Mouse (Mus musculus): ENCODE measurements around the gene Satb2. TPM values are rescaled to one million over a fixed set of nuclear protein-coding genes. Genes with fewer than 3 reads are reported as not detected.

Satb2 gene
- total and polyA plus RNA-seq, 3 experiments, result 0.38 TPM; not detected in 2

DNA sequence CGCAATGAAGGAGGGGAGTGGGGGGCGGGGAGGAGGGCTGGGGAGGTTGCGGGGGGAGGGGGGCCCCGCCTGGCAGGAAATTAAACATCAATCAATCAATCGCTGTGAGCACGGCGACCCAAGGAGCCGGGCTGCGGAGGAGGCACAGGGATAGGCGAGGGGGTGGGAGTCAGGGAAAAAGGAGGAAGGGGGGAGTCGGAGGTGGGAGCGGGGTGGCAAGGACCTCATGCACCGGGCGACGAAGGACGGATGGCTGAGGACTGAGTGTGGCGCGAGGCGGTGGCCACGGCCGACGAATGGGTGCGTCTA, 6.6 kb downstream of the Satb2 start:
- TF ChIP-seq POLR2AphosphoS5 (IDR thresholded peaks at IDR 0.05; ENCODE audit: insufficient replicate concordance, low read depth, low read length) (no peak), CTCF (IDR thresholded peaks at IDR 0.05; ENCODE audit: low read depth, low read length) (no peak), GATA1 (IDR thresholded peaks at IDR 0.05; ENCODE audit: borderline replicate concordance, low read length) (no peak), TAL1 (conservative IDR thresholded peaks at IDR 0.05; ENCODE audit: low read depth, low read length) (no peak), GATA2 (IDR thresholded peaks at IDR 0.05; ENCODE audit: borderline replicate concordance, low read depth, low read length) (no peak)
- Histone ChIP-seq H3K9me3 (replicated peaks) (peaks cover 63% of the 10 kb centered on the region), H3K36me3 (replicated peaks) (no peaks in the 10 kb centered on the region), H3K4me1 (ENCODE audit: insufficient read depth, low read depth, low read length) (no peaks in the 10 kb centered on the region), H3K27me3 (ENCODE audit: insufficient read depth, low read length) (no peaks in the 10 kb centered on the region; the same call in 1 of the 2 replicates), H3K4me3 (ENCODE audit: low read depth, low read length) (peak overlapping the region; percentile 51; the same call in 1 of the 2 replicates)
- DNase-seq (ENCODE audit: low spot score), result no peak
- ATAC-seq (ENCODE audit: extremely low read depth, insufficient number of reproducible peaks, low FRiP score, poor library complexity, severe bottlenecking), result no peak

DNA sequence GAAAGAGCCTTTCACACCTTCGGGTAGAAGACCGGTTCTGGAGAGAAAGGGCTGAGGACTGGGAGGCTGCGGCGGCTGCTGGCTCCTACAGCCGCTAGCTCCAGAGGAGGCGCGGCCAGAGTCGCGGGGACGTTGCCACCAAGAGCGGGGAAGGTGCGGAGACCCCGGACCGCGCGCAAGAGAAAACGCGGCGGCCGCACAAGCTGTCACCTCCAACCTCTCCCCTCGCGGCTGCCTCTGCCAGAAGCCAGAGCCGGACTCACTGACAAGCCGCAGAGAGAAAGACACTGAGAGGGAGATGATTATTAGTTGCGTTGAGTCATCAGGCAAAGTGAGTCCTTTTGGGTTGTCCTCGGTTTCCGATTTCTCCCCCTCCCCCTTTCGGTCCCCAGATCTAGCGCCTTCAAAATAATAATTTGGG, 7.0 kb downstream of the Satb2 start:
- TF ChIP-seq GATA1 (IDR thresholded peaks at IDR 0.05; ENCODE audit: borderline replicate concordance, low read length) (no peak), TAL1 (conservative IDR thresholded peaks at IDR 0.05; ENCODE audit: low read depth, low read length) (no peak), POLR2AphosphoS5 (IDR thresholded peaks at IDR 0.05; ENCODE audit: insufficient replicate concordance, low read depth, low read length) (no peak), CTCF (IDR thresholded peaks at IDR 0.05; ENCODE audit: low read depth, low read length) (no peak), GATA2 (IDR thresholded peaks at IDR 0.05; ENCODE audit: borderline replicate concordance, low read depth, low read length) (no peak)
- DNase-seq (ENCODE audit: low spot score) (no peak), ATAC-seq (ENCODE audit: extremely low read depth, insufficient number of reproducible peaks, low FRiP score, poor library complexity, severe bottlenecking) (no peak)
- Histone ChIP-seq H3K9me3 (replicated peaks) (peaks cover 60% of the 10 kb centered on the region), H3K36me3 (replicated peaks) (no peaks in the 10 kb centered on the region), H3K4me1 (ENCODE audit: insufficient read depth, low read depth, low read length) (no peaks in the 10 kb centered on the region), H3K27me3 (ENCODE audit: insufficient read depth, low read length) (no peaks in the 10 kb centered on the region; the same call in 1 of the 2 replicates), H3K4me3 (ENCODE audit: low read depth, low read length) (no peak overlapping the region)

DNA sequence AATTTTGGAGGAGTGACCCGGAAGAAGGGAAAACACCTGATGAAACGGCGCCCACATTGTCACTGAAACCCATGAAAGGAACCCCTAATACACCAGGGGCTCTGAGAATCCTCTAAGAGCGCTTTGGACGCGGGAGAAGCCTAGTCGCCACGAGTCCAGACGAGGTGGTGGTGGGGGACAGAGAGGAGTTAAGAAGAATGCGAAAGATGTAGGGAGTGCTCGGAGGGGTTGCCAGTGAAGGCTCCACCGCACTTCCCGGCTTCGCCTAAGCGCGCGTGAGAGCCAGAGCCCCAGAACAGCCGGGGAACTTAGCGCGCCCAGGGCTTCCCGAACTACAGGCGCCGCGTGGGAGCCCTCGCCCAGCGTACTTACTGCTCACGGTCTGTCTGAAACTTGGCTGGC, 7.7 kb downstream of the Satb2 start:
- TF ChIP-seq POLR2AphosphoS5 (IDR thresholded peaks at IDR 0.05; ENCODE audit: insufficient replicate concordance, low read depth, low read length), result no peak
- no peak for TF ChIP-seq GATA2 (IDR thresholded peaks at IDR 0.05; ENCODE audit: borderline replicate concordance, low read depth, low read length)
- TF ChIP-seq GATA1 (IDR thresholded peaks at IDR 0.05; ENCODE audit: borderline replicate concordance, low read length), result no peak
- TF ChIP-seq CTCF (IDR thresholded peaks at IDR 0.05; ENCODE audit: low read depth, low read length), result no peak
- no peak for TF ChIP-seq TAL1 (conservative IDR thresholded peaks at IDR 0.05; ENCODE audit: low read depth, low read length)
- DNase-seq (ENCODE audit: low spot score) (no peak), ATAC-seq (ENCODE audit: extremely low read depth, insufficient number of reproducible peaks, low FRiP score, poor library complexity, severe bottlenecking) (no peak)
- no peaks in the 10 kb centered on the region for H3K27me3 ChIP-seq (ENCODE audit: insufficient read depth, low read length)
- peaks cover 55% of the 10 kb centered on the region for H3K9me3 ChIP-seq (replicated peaks)
- H3K4me3 ChIP-seq (ENCODE audit: low read depth, low read length), result no peak overlapping the region; the same call in 1 of the 2 replicates
- H3K36me3 ChIP-seq (replicated peaks), result no peaks in the 10 kb centered on the region
- no peaks in the 10 kb centered on the region for H3K4me1 ChIP-seq (ENCODE audit: insufficient read depth, low read depth, low read length)

DNA sequence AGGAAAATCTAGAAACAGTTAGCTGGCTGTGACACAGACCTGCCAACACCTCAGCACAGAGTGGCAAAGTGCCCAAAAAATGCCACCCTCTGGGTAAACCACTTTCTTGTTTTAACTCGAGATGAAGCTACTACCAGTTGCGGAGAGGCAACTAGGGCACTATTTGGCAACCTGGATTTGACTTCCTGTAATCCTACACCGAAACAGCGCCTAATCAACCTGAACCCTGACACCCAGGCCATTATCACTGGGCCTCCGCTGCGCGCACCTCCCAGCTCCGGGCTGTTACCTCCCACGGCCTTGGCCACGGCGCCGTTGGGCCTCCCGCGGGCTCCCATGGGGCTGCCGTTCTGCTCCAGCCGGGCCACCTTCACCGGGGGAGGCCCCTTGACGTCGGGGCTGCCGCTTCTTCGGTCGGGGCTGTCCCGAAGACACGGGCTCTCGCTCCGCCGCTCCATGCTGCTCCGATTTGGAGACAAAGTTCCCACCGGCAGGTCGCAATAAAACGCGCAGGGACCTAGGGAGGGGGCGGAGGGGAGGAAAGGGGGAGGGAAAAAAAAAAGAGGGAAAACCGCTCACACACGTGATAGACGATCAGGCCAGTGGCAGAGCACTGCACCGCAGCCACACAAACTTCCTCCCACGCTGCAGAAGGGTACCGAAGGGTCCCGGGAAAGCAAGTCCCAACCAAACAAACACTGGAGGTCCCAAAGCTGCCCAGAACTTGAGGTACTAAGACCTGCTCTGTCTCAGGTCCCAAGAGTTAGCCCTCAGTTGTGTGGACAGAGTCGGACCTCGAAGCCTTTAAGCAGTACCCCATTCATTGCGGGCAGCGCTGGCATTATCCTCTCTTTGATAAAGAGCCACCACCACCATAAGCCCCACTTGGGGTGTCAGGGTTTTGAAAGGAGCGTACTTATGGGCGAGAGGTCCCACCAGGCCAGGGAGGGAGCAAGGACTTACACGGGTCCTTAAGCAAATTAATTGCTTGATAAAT, 8.8 kb downstream of the Satb2 start:
- TF ChIP-seq GATA2 (IDR thresholded peaks at IDR 0.05; ENCODE audit: borderline replicate concordance, low read depth, low read length) (no peak), GATA1 (IDR thresholded peaks at IDR 0.05; ENCODE audit: borderline replicate concordance, low read length) (no peak), POLR2AphosphoS5 (IDR thresholded peaks at IDR 0.05; ENCODE audit: insufficient replicate concordance, low read depth, low read length) (no peak), CTCF (IDR thresholded peaks at IDR 0.05; ENCODE audit: low read depth, low read length) (no peak), TAL1 (conservative IDR thresholded peaks at IDR 0.05; ENCODE audit: low read depth, low read length) (no peak)
- H3K4me1 ChIP-seq (ENCODE audit: insufficient read depth, low read depth, low read length), result no peaks in the 10 kb centered on the region
- H3K27me3 ChIP-seq (ENCODE audit: insufficient read depth, low read length), result no peaks in the 10 kb centered on the region
- peaks cover 51% of the 10 kb centered on the region for H3K9me3 ChIP-seq (replicated peaks)
- no peak for DNase-seq (ENCODE audit: low spot score)
- no peak overlapping the region for H3K4me3 ChIP-seq (ENCODE audit: low read depth, low read length)
- H3K36me3 ChIP-seq (replicated peaks), result no peaks in the 10 kb centered on the region
- ATAC-seq (ENCODE audit: extremely low read depth, insufficient number of reproducible peaks, low FRiP score, poor library complexity, severe bottlenecking), result no peak

DNA sequence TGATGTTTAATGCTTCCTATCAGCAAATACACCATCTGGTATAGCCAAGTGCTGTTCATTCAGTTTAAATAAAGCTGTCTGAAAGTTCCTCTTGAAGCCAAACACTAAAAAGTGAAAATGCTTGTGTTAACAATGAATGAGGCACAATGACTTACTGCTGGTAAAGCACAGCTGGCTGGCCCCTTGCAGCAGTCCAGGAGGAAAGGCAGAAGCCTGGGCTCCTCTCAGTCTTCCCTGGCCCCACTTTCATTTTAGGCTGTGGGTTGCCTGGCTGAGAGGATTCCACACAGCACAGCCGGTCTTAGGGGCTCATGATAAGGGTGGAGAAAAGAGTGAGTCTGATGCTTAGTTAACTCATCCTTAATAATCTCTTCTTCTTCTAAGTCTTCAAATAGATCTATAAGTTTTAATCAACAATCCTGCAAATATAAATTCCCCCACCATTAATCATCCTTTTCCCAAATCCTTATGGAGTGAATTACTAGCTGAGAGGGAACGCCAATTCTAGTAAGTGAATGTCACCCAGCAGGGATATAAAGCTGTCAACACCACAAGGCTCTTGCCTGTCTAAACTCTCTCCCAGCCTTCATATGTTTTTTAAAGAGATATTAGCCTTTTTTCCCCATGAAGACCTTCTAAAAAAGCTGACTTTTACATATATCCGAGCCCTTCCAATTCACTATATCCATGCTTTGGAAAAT, 12.4 kb downstream of the Satb2 start:
- Histone ChIP-seq H3K4me3 (ENCODE audit: low read depth, low read length) (no peak overlapping the region), H3K36me3 (replicated peaks) (no peaks in the 10 kb centered on the region), H3K9me3 (replicated peaks) (peaks cover 26% of the 10 kb centered on the region), H3K27me3 (ENCODE audit: insufficient read depth, low read length) (no peaks in the 10 kb centered on the region), H3K4me1 (ENCODE audit: insufficient read depth, low read depth, low read length) (no peaks in the 10 kb centered on the region)
- TF ChIP-seq GATA2 (IDR thresholded peaks at IDR 0.05; ENCODE audit: borderline replicate concordance, low read depth, low read length), result no peak
- no peak for TF ChIP-seq POLR2AphosphoS5 (IDR thresholded peaks at IDR 0.05; ENCODE audit: insufficient replicate concordance, low read depth, low read length)
- TF ChIP-seq CTCF (IDR thresholded peaks at IDR 0.05; ENCODE audit: low read depth, low read length), result no peak
- TF ChIP-seq TAL1 (conservative IDR thresholded peaks at IDR 0.05; ENCODE audit: low read depth, low read length), result no peak
- DNase-seq (ENCODE audit: low spot score) (no peak), ATAC-seq (ENCODE audit: extremely low read depth, insufficient number of reproducible peaks, low FRiP score, poor library complexity, severe bottlenecking) (no peak)

DNA sequence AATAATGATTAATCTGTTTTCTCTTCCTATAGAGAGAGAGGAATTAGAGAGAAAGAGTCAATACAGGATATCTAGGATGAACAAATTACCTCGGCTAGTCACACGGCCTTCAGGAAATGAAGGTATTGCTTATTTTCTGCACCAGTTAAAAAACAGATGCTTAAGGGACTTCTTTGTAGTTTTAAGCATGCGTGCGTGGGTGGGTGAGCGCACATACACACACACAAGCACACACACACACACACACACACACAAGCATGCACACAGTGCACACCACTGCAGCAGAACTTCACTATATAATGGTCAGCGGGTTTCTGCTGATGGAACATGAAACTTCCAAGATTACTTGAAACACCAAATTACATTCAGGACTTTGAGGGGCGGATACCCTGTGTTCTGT, 14.0 kb downstream of the Satb2 start:
- peaks cover 20% of the 10 kb centered on the region for H3K9me3 ChIP-seq (replicated peaks)
- no peak overlapping the region for H3K4me3 ChIP-seq (ENCODE audit: low read depth, low read length)
- H3K36me3 ChIP-seq (replicated peaks), result no peaks in the 10 kb centered on the region
- no peaks in the 10 kb centered on the region for H3K27me3 ChIP-seq (ENCODE audit: insufficient read depth, low read length)
- no peaks in the 10 kb centered on the region for H3K4me1 ChIP-seq (ENCODE audit: insufficient read depth, low read depth, low read length)
- ATAC-seq (ENCODE audit: extremely low read depth, insufficient number of reproducible peaks, low FRiP score, poor library complexity, severe bottlenecking), result no peak
- DNase-seq (ENCODE audit: low spot score), result no peak
- TF ChIP-seq GATA1 (IDR thresholded peaks at IDR 0.05; ENCODE audit: borderline replicate concordance, low read length), result no peak

Measured in G1E (cell line).